Mouse (Mus musculus): ENCODE results near the gene Rnf34.

The Rnf34 gene

GRCm38 (mm10) chr5:122899777-122900557, 50.1 kb downstream of the Rnf34 start:
- DNase-seq (ENCODE audit: low read depth, low spot score): peak; percentile 78

- DNase-seq (ENCODE audit: low read depth, low spot score): peak; percentile 28
Measured at GRCm38 (mm10) chr5:122900558-122901171, 50.8 kb downstream of the Rnf34 start.

- no peak for DNase-seq (ENCODE audit: low read depth, low spot score)
Measured at GRCm38 (mm10) chr5:122901179-122901578, 51.3 kb downstream of the Rnf34 start.

- DNase-seq (ENCODE audit: low read depth, low spot score): no peak
Measured at GRCm38 (mm10) chr5:122901666-122902065, 51.8 kb downstream of the Rnf34 start.

- no peak for DNase-seq (ENCODE audit: low read depth, low spot score)
Measured at GRCm38 (mm10) chr5:122902228-122902627, 52.4 kb downstream of the Rnf34 start.

- DNase-seq (ENCODE audit: low read depth, low spot score): no peak
Measured at GRCm38 (mm10) chr5:122903165-122903564, 53.3 kb downstream of the Rnf34 start.

GRCm38 (mm10) chr5:122907182-122907581, 57.3 kb downstream of the Rnf34 start:
- no peak for DNase-seq (ENCODE audit: low read depth, low spot score)

- no peak for DNase-seq (ENCODE audit: low read depth, low spot score)
Measured at GRCm38 (mm10) chr5:122908001-122908400, 58.2 kb downstream of the Rnf34 start.

GRCm38 (mm10) chr5:122909481-122909880, 59.6 kb downstream of the Rnf34 start:
- DNase-seq (ENCODE audit: low read depth, low spot score): no peak

GRCm38 (mm10) chr5:122912863-122913262, 63.0 kb downstream of the Rnf34 start:
- DNase-seq (ENCODE audit: low read depth, low spot score): no peak

GRCm38 (mm10) chr5:122916147-122916546, 66.3 kb downstream of the Rnf34 start:
- no peak for DNase-seq (ENCODE audit: low read depth, low spot score)

GRCm38 (mm10) chr5:122917982-122918711, 68.3 kb downstream of the Rnf34 start:
- DNase-seq (ENCODE audit: low read depth, low spot score): no peak

- DNase-seq (ENCODE audit: low read depth, low spot score): no peak
Measured at GRCm38 (mm10) chr5:122920557-122920956, 70.7 kb downstream of the Rnf34 start.
